Mouse (Mus musculus) MEL (cell line): Measurements from ENCODE around the gene Kcnb1. TPM values are rescaled to one million over a fixed set of nuclear protein-coding genes. Genes with fewer than 3 reads are reported as not detected.
A peak's percentile ranks its signal among the peaks of the same experiment; 100 is the strongest.

ENCODE experiments used
- DNase-seq: peaks from one replicate; pipeline ENCODE4 v3.0.0; 2011; ENCODE audit warnings: low read depth, low spot score
- H3K27ac ChIP-seq: 2 replicates; pipeline ENCODE4 v1.5.1; 2012; ENCODE audit warnings: low read depth, mild to moderate bottlenecking, control low read depth, low read length, moderate library complexity; ENCODE audit not compliant: control insufficient read depth
- H3K27me3 ChIP-seq, 2 experiments: fragments of 150-350 bp in 1 of 2; sonication (generic) in 1 of 2; 2 replicates each; pipeline ENCODE4 v1.6.1; 2012; ENCODE audit warnings: low read length in 2 of 2, mild to moderate bottlenecking in 2 of 2, improper control_type of control experiment in 1 of 2, moderate library complexity in 1 of 2; ENCODE audit not compliant: insufficient read depth in 2 of 2, control insufficient read depth in 1 of 2
- H3K36me3 ChIP-seq, 2 experiments: 2 replicates each; pipeline ENCODE4 v1.6.1; 2012 to 2014; ENCODE audit warnings: low read length in 2 of 2, improper control_type of control experiment in 1 of 2, inconsistent platforms in 1 of 2, mild to moderate bottlenecking in 1 of 2; ENCODE audit not compliant: insufficient read depth in 2 of 2, control insufficient read depth in 1 of 2
- H3K4me1 ChIP-seq, 2 experiments: fragments of 150-350 bp in 1 of 2; sonication (generic) in 1 of 2; 2 replicates each; pipeline ENCODE4 v1.6.1; 2012; ENCODE audit warnings: low read length in 2 of 2, improper control_type of control experiment in 1 of 2, mild to moderate bottlenecking in 1 of 2; ENCODE audit not compliant: insufficient read depth in 2 of 2, control insufficient read depth in 1 of 2
- H3K4me3 ChIP-seq, 2 experiments: fragments of 150-350 bp in 1 of 2; sonication (generic) in 1 of 2; 2 replicates each; pipeline ENCODE4 v1.5.1; 2012; ENCODE audit warnings: low read depth in 2 of 2, low read length in 2 of 2, mild to moderate bottlenecking in 2 of 2, moderate library complexity in 2 of 2, control low read depth in 1 of 2, improper control_type of control experiment in 1 of 2; ENCODE audit not compliant: control insufficient read depth in 1 of 2, insufficient read depth in 1 of 2
- H3K79me2 ChIP-seq: 2 replicates; pipeline ENCODE4 v1.6.1; 2012; ENCODE audit warnings: mild to moderate bottlenecking, low read length, moderate library complexity; ENCODE audit not compliant: control insufficient read depth, poor library complexity, insufficient read depth
- H3K9ac ChIP-seq: 2 replicates; pipeline ENCODE4 v1.6.1; 2012; ENCODE audit warnings: low read depth, mild to moderate bottlenecking, control low read depth, low read length, moderate library complexity; ENCODE audit not compliant: control insufficient read depth, poor library complexity, severe bottlenecking
- H3K9me3 ChIP-seq: fragments of 150-350 bp; sonication (generic); replicated peaks from 2 replicates; pipeline ENCODE4 v1.6.1; 2012; ENCODE audit warnings: mild to moderate bottlenecking, low read length, improper control_type of control experiment, moderate library complexity; ENCODE audit not compliant: insufficient read depth
- CHD2 ChIP-seq: IDR thresholded peaks from 2 replicates; pipeline ENCODE4 v1.6.1; 2011; ENCODE audit warnings: low read length, improper control_type of control experiment
- CTCF ChIP-seq, 3 experiments: IDR thresholded peaks in 2 of 3; conservative IDR thresholded peaks in 1 of 3; 2 replicates each; pipeline ENCODE4 v1.5.1; 2011 to 2012; ENCODE audit warnings: low read length in 3 of 3, low read depth in 2 of 3, mild to moderate bottlenecking in 2 of 3, improper control_type of control experiment in 1 of 3, inconsistent platforms in 1 of 3, mixed read lengths in 1 of 3, moderate library complexity in 1 of 3; ENCODE audit not compliant: control insufficient read depth in 1 of 3, insufficient read depth in 1 of 3, poor library complexity in 1 of 3, severe bottlenecking in 1 of 3
- E2F4 ChIP-seq: IDR thresholded peaks from 2 replicates; pipeline ENCODE4 v1.6.1; 2011; ENCODE audit warnings: low read depth, low read length, improper control_type of control experiment, borderline replicate concordance
- EP300 ChIP-seq, 2 experiments: IDR thresholded peaks; 2 replicates each; pipeline ENCODE4 v1.6.1; 2011; ENCODE audit warnings: improper control_type of control experiment in 2 of 2, low read length in 2 of 2, low read depth in 1 of 2, mild to moderate bottlenecking in 1 of 2
- ETS1 ChIP-seq: IDR thresholded peaks from 2 replicates; pipeline ENCODE4 v1.6.1; 2012; ENCODE audit warnings: low read depth, mild to moderate bottlenecking, inconsistent platforms, low read length, improper control_type of control experiment, moderate library complexity
- GABPA ChIP-seq: IDR thresholded peaks from 2 replicates; pipeline ENCODE4 v1.6.1; 2012; ENCODE audit warnings: low read depth, mild to moderate bottlenecking, inconsistent platforms, low read length, improper control_type of control experiment, moderate library complexity
- GATA1 ChIP-seq: IDR thresholded peaks from 2 replicates; pipeline ENCODE4 v1.6.1; 2011; ENCODE audit warnings: low read depth, low read length, improper control_type of control experiment
- KAT2A ChIP-seq: conservative IDR thresholded peaks from 2 replicates; pipeline ENCODE4 v1.6.1; 2012; ENCODE audit warnings: low read depth, low read length, improper control_type of control experiment, inconsistent platforms
- MAFK ChIP-seq: IDR thresholded peaks from 2 replicates; pipeline ENCODE4 v1.6.1; 2011; ENCODE audit warnings: low read depth, mild to moderate bottlenecking, low read length, improper control_type of control experiment, borderline replicate concordance
- MAX ChIP-seq: IDR thresholded peaks from 2 replicates; pipeline ENCODE4 v1.6.1; 2011; ENCODE audit warnings: low read length, improper control_type of control experiment
- MXI1 ChIP-seq: IDR thresholded peaks from 2 replicates; pipeline ENCODE4 v1.6.1; 2011; ENCODE audit warnings: mild to moderate bottlenecking, low read depth, low read length, improper control_type of control experiment
- MYC ChIP-seq: IDR thresholded peaks from 2 replicates; pipeline ENCODE4 v1.6.1; 2011; ENCODE audit warnings: low read depth, mild to moderate bottlenecking, low read length, improper control_type of control experiment, moderate library complexity
- NELFE ChIP-seq: IDR thresholded peaks from 2 replicates; pipeline ENCODE4 v1.6.1; 2011; ENCODE audit warnings: low read depth, low read length, improper control_type of control experiment
- NRF1 ChIP-seq: IDR thresholded peaks from 2 replicates; pipeline ENCODE4 v1.6.1; 2014; ENCODE audit warnings: low read depth, mild to moderate bottlenecking, inconsistent platforms, low read length, improper control_type of control experiment, moderate library complexity; ENCODE audit not compliant: poor library complexity, insufficient read depth, severe bottlenecking
- POLR2AphosphoS5 ChIP-seq: IDR thresholded peaks from 2 replicates; pipeline ENCODE4 v1.6.1; 2012; ENCODE audit warnings: low read depth, borderline replicate concordance, mild to moderate bottlenecking, inconsistent platforms, low read length, moderate library complexity, mixed read lengths
- RAD21 ChIP-seq: IDR thresholded peaks from 2 replicates; pipeline ENCODE4 v1.6.1; 2011; ENCODE audit warnings: mild to moderate bottlenecking, low read depth, low read length, improper control_type of control experiment
- RCOR1 ChIP-seq: IDR thresholded peaks from 2 replicates; pipeline ENCODE4 v1.6.1; 2012; ENCODE audit warnings: low read depth, mild to moderate bottlenecking, inconsistent platforms, low read length, improper control_type of control experiment
- SMC3 ChIP-seq: IDR thresholded peaks from 2 replicates; pipeline ENCODE4 v1.6.1; 2011; ENCODE audit warnings: low read depth, low read length, improper control_type of control experiment
- TAL1 ChIP-seq: IDR thresholded peaks from 2 replicates; pipeline ENCODE4 v1.6.1; 2012; ENCODE audit warnings: mild to moderate bottlenecking, inconsistent platforms, low read length, moderate library complexity, mixed read lengths
- TBP ChIP-seq: IDR thresholded peaks from 2 replicates; pipeline ENCODE4 v1.8.0; 2011; ENCODE audit warnings: low read depth, low read length, improper control_type of control experiment
- TCF12 ChIP-seq: IDR thresholded peaks from 2 replicates; pipeline ENCODE4 v1.6.1; 2014; ENCODE audit warnings: low read depth, mild to moderate bottlenecking, inconsistent platforms, low read length, improper control_type of control experiment, moderate library complexity
- USF1 ChIP-seq: IDR thresholded peaks from 2 replicates; pipeline ENCODE4 v1.6.1; 2014; ENCODE audit warnings: low read depth, mild to moderate bottlenecking, inconsistent platforms, low read length, improper control_type of control experiment, moderate library complexity
- USF2 ChIP-seq, 2 experiments: IDR thresholded peaks; 2 replicates each; pipeline ENCODE4 v1.6.1; 2011 to 2012; ENCODE audit warnings: improper control_type of control experiment in 2 of 2, low read length in 2 of 2, borderline replicate concordance in 1 of 2, inconsistent platforms in 1 of 2, low read depth in 1 of 2, mild to moderate bottlenecking in 1 of 2; ENCODE audit not compliant: insufficient read depth in 1 of 2
- ZC3H11A ChIP-seq: IDR thresholded peaks from 2 replicates; pipeline ENCODE4 v1.6.1; 2012; ENCODE audit warnings: low read depth, mild to moderate bottlenecking, inconsistent platforms, low read length, improper control_type of control experiment
- ZNF384 ChIP-seq: IDR thresholded peaks from 2 replicates; pipeline ENCODE4 v1.6.1; 2012; ENCODE audit warnings: low read depth, mild to moderate bottlenecking, inconsistent platforms, low read length, improper control_type of control experiment
- polyA plus RNA-seq, 2 experiments: library from polyadenylated mRNA; stranded (reverse) in 1 of 2; unstranded in 1 of 2; fragments of >175 nt in 1 of 2; fragments of >200 nt in 1 of 2; gene quantifications; 2 replicates each; pipeline versions ENCODE4 v1.2.1 to v1.2.4; 2012; ENCODE audit warnings: low replicate concordance in 2 of 2, low read depth in 1 of 2; ENCODE audit not compliant: insufficient read length in 2 of 2, insufficient read depth in 1 of 2, missing spikeins in 1 of 2
- total RNA-seq: library from RNA; depleted of rRNA; stranded (reverse); fragments of 300-350 nt; gene quantifications from 2 replicates; pipeline ENCODE4 v1.2.3, GENCODE M21; 2012

Kcnb1 gene
- total and polyA plus RNA-seq, 3 experiments = 0.39 to 3.6 TPM; not detected in 1

DNA sequence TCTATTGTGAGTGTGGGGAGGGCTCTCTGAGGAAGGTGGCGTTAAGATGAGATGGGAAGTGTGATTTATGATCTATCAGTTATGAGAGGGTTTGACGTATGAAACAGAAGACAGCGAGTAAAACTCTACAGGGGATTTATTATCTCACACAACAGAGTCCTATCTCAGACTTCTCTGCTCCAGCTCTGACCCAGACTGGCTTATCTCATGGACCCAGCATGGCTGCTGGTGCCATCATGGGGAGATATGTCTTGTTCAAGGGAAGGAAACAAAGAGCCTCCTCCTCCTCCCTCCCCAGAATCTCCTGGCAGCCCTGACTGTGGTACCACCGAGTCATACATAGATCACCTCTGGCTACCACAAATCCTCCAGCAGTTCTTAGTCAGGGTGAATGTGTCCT lies 48.1 kb downstream of the Kcnb1 start (continued):
- no peak for TF ChIP-seq NELFE
- TF ChIP-seq GATA1 = peak; percentile 100
- TF ChIP-seq MYC = peak; percentile 77; the same call in 1 of the 2 replicates
- no peak for TF ChIP-seq RAD21
- TF ChIP-seq ZNF384 = no peak
- no peak for TF ChIP-seq NRF1
- TF ChIP-seq EP300 (IDR thresholded peaks at IDR 0.05; ENCODE audit: low read depth in 1 of 2, low read length in 2 of 2) = peak; percentile 97 to 98
- TF ChIP-seq TBP = 0 out of 2 replicates have a peak, but pooled peaks have one; percentile 36
- TF ChIP-seq E2F4 = no peak
- no peak for TF ChIP-seq CTCF (IDR thresholded peaks at IDR 0.05 in 2 of 3, conservative IDR thresholded peaks at IDR 0.05 in 1 of 3; ENCODE audit: control insufficient read depth in 1 of 3, insufficient read depth in 1 of 3, low read depth in 2 of 3, low read length in 3 of 3, poor library complexity in 1 of 3, severe bottlenecking in 1 of 3)
- no peak for TF ChIP-seq ZC3H11A
- no peak for TF ChIP-seq CHD2

DNA sequence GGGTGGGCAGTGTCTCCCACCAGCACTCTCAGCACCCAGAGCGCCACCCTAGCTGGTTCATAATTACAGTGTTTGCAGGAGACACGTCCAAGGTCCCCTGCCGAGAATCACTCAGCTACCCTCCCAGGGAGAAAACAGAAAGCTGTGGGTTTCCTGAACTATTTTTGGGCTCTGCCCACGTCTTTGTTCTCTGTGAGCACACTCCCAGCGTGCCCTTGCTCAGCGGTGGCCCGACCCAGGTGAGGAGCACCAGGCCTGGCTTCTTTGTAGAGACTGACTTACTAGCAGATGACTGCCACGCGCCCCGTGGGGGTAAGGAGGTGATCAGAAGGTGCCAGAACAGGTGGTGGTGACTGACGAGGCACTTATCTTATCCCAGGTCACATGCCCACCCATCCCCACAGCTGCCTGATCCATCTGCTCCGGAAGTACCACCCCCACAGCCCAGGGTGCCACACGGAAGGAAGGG lies 50.1 kb downstream of the Kcnb1 start:
- peaks cover 3 to 28% of the 10 kb centered on the region in 2 experiments for H3K4me1 ChIP-seq
- no peaks in the 10 kb centered on the region for H3K9me3 ChIP-seq
- no peaks in the 10 kb centered on the region for H3K79me2 ChIP-seq
- H3K36me3 ChIP-seq = peaks cover 0 to 9% of the 10 kb centered on the region in 2 experiments; a peak in 2 of 4 replicates
- no peak overlapping the region for H3K27ac ChIP-seq
- DNase-seq = no peak
- TF ChIP-seq GABPA (no peak), USF1 (peak; percentile 59; the same call in 1 of the 2 replicates), KAT2A (no peak), ETS1 (0 out of 2 replicates have a peak, but pooled peaks have one; percentile 15), CHD2 (no peak), EP300 (IDR thresholded peaks at IDR 0.05; ENCODE audit: low read depth in 1 of 2, low read length in 2 of 2) (no peak), TAL1 (no peak), RAD21 (no peak), MYC (no peak), ZNF384 (no peak), MAFK (no peak), TBP (no peak), MXI1 (no peak), USF2 (IDR thresholded peaks at IDR 0.05; ENCODE audit: borderline replicate concordance in 1 of 2, insufficient read depth in 1 of 2, low read depth in 1 of 2, low read length in 2 of 2) (no peak), TCF12 (peak; percentile 44; the same call in 1 of the 2 replicates), POLR2AphosphoS5 (no peak), CTCF (IDR thresholded peaks at IDR 0.05 in 2 of 3, conservative IDR thresholded peaks at IDR 0.05 in 1 of 3; ENCODE audit: control insufficient read depth in 1 of 3, insufficient read depth in 1 of 3, low read depth in 2 of 3, low read length in 3 of 3, poor library complexity in 1 of 3, severe bottlenecking in 1 of 3) (no peak), MAX (no peak), RCOR1 (no peak), E2F4 (no peak), SMC3 (no peak)
- H3K4me3 ChIP-seq = no peak overlapping the region
- no peak overlapping the region for H3K9ac ChIP-seq
- no peaks in the 10 kb centered on the region for H3K27me3 ChIP-seq
